Mouse (Mus musculus): ENCODE results near the gene Mylpf. TPM values are rescaled to one million over a fixed set of nuclear protein-coding genes. Genes with fewer than 3 reads are reported as not detected.

The Mylpf gene
- 19.4 TPM for total RNA-seq (2023)

GRCm38 (mm10) chr7:127208553-127209438 is at the start of gene Mylpf:
Gene Mylpf, plus strand, starts transcription at chr7:127208890.

DNA sequence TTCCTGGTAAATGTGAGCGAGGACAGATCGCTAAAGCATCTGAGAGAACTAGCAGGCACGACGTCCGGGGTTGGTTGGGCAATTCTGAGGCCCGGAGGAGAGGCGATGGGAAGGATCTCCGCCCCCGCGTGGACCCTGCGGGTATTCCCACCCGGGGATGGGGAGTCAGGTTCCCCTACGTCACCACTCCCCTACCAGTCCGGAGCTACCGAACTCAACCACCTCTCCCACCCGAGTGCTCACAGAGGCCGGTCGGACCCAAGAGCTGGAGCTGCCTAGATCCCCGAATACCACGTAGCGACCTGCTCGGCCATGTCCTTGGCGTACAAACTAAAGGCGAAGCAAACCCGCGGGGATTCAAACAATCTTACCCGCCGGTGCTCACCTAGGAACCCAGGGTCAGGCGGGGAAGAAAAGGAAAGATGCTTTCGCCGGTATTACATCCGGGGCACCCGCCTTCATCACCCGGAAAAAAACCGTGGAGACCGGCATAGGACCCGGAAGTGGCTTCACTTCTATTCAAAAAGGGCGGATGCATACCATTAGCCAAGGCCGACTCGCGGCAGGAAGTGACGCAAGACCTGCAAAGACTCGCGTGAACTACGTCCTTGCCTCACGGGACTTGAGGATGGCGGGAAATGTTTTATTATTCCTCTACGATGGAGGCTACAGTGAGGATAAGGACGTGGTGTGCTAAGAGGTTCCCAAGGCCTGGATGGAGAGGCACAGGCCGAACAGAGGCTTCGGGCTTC is 13.0 kb upstream of the Mylpf start, which contains the start of gene Cd2bp2:
TSS of gene Cd2bp2 (minus strand) at position 507 of the 752 bp plus-strand sequence.

DNA sequence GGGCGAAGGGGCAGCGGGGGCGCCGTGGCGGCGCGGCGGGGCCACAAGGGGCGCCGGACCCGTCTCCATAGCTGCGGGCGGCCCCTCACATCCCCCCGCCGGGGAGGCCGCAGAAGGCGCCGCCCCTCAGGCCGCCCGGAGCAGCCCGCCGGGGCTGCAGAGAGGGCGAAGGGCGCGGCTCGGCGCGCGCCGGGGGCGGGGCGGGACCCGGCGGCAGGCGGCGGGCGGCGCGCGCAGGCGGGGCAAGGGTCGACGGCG is 466 bp upstream of the Mylpf start, which contains the start of gene Tbc1d10b:
TSS of gene Tbc1d10b (minus strand) at position 174 of the 258 bp plus-strand sequence.

DNA sequence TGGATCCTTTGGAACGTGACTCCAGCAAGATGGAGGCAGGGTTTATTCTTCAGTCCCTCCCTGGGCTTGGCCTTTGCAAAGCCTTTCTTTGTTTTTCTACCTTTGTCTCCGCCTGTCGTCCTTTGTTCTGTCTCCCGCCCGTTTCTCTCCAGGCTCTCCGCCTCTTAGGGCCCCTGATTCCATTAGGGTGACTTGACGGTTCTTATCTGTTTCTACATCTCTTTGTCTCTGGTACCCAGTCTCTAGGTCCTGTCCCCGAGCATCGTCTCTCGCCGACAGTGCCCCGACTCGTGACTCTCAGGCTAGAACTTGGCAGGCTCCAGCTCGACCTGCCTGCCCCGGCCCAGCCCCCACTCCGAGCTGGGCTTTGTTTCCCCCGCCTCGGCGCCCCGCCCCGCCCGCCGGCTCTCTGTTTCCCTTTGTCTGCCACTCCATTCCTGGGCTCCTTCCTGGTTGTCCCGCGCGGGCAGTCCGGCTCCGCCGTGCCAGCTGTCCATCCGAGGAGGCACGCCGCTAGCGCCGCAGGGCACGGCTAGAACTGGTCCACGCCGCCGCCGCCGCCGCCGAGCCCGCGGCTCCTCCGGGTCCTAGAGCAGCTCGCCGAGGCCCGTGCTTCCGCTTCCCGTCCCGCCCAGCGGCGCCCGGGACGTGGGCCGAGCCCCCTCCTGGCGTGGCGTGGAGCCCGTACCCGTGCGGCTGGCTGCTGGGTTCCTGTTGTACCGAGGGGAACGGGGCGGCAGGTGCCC is 24.1 kb downstream of the Mylpf start, which contains the start of the genes Zfp553 and Sept1:
TSS of gene Zfp553 (plus strand) at position 440 of the 746 bp plus-strand sequence.
TSS of gene Sept1 (minus strand) at position 509 of the 746 bp plus-strand sequence.

GRCm38 (mm10) chr7:127243870-127244657 is 35.4 kb downstream of the Mylpf start, which contains the start of gene Zfp771:
Gene Zfp771, plus strand, starts transcription at chr7:127244274.

DNA sequence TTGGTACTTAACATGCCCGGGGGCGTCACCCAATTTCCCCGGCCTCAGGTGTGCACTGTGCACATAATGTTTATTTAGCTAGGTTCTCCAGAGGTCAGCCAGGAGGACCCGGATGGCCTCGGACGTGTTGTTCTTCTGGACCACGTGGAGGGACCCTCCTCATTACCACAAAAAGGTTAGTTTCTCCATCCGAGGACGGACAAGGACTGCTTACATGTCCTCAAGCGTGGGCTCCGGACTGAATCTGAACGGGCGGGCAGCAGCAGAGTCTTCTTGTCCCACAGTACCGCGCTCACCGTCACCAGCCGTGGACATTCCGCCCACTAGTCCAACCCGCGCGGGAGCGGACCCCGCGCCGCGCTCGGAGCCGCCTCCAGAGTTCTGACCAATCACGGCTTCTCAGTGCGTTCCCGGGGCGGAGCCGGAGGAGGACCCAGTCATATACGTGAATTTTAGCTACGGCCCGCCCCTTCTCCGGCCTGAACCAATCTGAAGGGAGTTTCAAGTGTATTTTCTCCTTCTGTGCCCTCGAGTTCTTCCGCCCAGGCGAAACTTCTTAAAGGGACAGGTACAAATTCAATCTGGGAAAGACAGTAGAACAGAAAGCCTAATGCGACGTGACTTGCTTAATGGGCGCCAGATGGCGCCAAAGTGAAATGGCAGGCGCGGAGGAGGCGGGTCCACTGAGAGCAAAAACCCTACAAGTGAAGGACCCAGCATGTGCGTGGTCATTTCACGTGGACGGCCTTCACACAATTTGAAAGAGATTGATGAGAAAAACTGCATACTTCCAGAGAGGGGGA is 51.8 kb downstream of the Mylpf start, which contains the start of gene Dctpp1:
TSS of gene Dctpp1 (minus strand) at position 401 of the 803 bp plus-strand sequence.

Other genes starting within 250 kb of the Mylpf start
- gene Cdipt, start 233.0 kb upstream of the Mylpf start, total RNA-seq (2023) = 99.9 TPM
- gene Cdiptos, start 232.8 kb upstream of the Mylpf start, total RNA-seq (2023) = 0.62 TPM
- 25.5 TPM for gene Mvp, start 194.3 kb upstream of the Mylpf start, total RNA-seq (2023)
- gene Pagr1b, start 192.4 kb upstream of the Mylpf start, total RNA-seq (2023) = 5.4 TPM
- gene Pagr1a, start 191.5 kb upstream of the Mylpf start, total RNA-seq (2023) = 26.5 TPM
- gene Gm42742, start 187.8 kb upstream of the Mylpf start, total RNA-seq (2023) = 32.5 TPM
- gene Prrt2, start 187.7 kb upstream of the Mylpf start, total RNA-seq (2023) = 5.3 TPM
- gene Maz, start 181.9 kb upstream of the Mylpf start, total RNA-seq (2023) = 197 TPM
- gene Kif22, start 166.4 kb upstream of the Mylpf start, total RNA-seq (2023) = 3.0 TPM
- not detected for gene Zg16, start 121.6 kb upstream of the Mylpf start, total RNA-seq (2023)
- 36.6 TPM for gene AI467606, start 117.5 kb upstream of the Mylpf start, total RNA-seq (2023)
- gene Qprt, start 86.7 kb upstream of the Mylpf start, total RNA-seq (2023) = 44.2 TPM
- 334 TPM for gene Spn, start 71.1 kb upstream of the Mylpf start, total RNA-seq (2023)
- gene Cd2bp2, start 12.8 kb upstream of the Mylpf start, total RNA-seq (2023) = 71.0 TPM
- gene Tbc1d10b, start 422 bp upstream of the Mylpf start, total RNA-seq (2023) = 42.1 TPM
- gene Zfp553, start 24.2 kb downstream of the Mylpf start, total RNA-seq (2023) = 9.7 TPM
- 620 TPM for gene Sept1, start 24.2 kb downstream of the Mylpf start, total RNA-seq (2023)
- 16.4 TPM for gene Zfp771, start 35.4 kb downstream of the Mylpf start, total RNA-seq (2023)
- 8.0 TPM for gene Dctpp1, start 51.8 kb downstream of the Mylpf start, total RNA-seq (2023)
- 23.0 TPM for gene Sephs2, start 65.2 kb downstream of the Mylpf start, total RNA-seq (2023)
- gene Itgal, start 87.4 kb downstream of the Mylpf start, total RNA-seq (2023) = 193 TPM
- gene Zfp768, start 136.7 kb downstream of the Mylpf start, total RNA-seq (2023) = 0.21 TPM
- gene Zfp747, start 167.2 kb downstream of the Mylpf start, total RNA-seq (2023) = 23.2 TPM
- gene 9130019O22Rik, start 178.3 kb downstream of the Mylpf start, total RNA-seq (2023) = 4.7 TPM
- gene E430018J23Rik, start 184.7 kb downstream of the Mylpf start, total RNA-seq (2023) = 14.9 TPM
- gene Zfp764, start 197.9 kb downstream of the Mylpf start, total RNA-seq (2023) = 12.5 TPM
- 14.6 TPM for gene Zfp688, start 213.2 kb downstream of the Mylpf start, total RNA-seq (2023)
- 9.8 TPM for gene Zfp689, start 240.3 kb downstream of the Mylpf start, total RNA-seq (2023)

Data from CD4-positive naive resting alpha-beta T cell, adult 76 days (primary cell).